Mouse (Mus musculus) brain, embryonic 14.5 days (tissue): ENCODE measurements at regions not wholly inside any gene's neighbourhood (a gene's known extent, or its start where the extent isn't known, plus 50 kb on each side); places are given as distances from the start of the nearest gene placed in this dataset.

Experiments
- CTCF ChIP-seq: fragments of 200-500 bp; IDR thresholded peaks from 2 replicates; pipeline ENCODE4 v1.5.1; 2012; ENCODE audit warnings: inconsistent platforms, mild to moderate bottlenecking, moderate library complexity, borderline replicate concordance; ENCODE audit not compliant: insufficient read depth, insufficient read length; ENCODE audit errors: extremely low read depth
- POLR2A ChIP-seq: fragments of 200-500 bp; IDR thresholded peaks from 2 replicates; pipeline ENCODE4 v1.6.1; 2012; ENCODE audit warnings: mild to moderate bottlenecking, inconsistent platforms, borderline replicate concordance; ENCODE audit not compliant: poor library complexity, insufficient read depth, insufficient read length, severe bottlenecking; ENCODE audit errors: extremely low read depth

DNA sequence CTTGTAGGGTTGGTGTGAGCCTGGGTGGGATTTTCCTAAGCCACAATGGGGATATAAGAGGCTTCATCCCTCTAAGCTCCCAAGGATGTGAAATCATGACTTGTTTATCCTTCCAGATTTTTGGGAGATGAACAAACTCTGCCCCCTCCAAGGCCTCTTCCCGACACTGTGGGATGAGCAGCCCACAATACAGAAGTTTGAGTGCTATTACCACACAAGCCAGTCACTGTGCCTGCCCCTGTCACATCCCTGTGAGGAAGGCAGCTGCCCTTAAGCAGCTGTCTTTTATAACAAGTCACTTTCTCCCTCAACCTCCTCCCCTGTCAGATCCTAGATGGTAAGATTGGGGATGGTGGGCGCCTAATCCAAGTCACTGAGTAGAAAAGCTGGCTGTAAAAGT is 320.5 kb downstream of the Mllt3 start:
- no peak for TF ChIP-seq CTCF
- no peak for TF ChIP-seq POLR2A
